Mouse (Mus musculus) megakaryocyte, adult 5-6 weeks (primary cell): ENCODE results near the gene Shisa5. TPM values are rescaled to one million over a fixed set of nuclear protein-coding genes. Genes with fewer than 3 reads are reported as not detected.

Source experiments
- ATAC-seq: 2 replicates; pipeline ENCODE4 v1.8.0; 2016; ENCODE audit warnings: mild to moderate bottlenecking, inconsistent platforms; ENCODE audit not compliant: poor library complexity, severe bottlenecking
- total RNA-seq, 2 experiments: library from RNA; stranded (forward) in 1 of 2; stranded (reverse) in 1 of 2; fragments of 153-499, 151-499 nt in 1 of 2; fragments of 221-1000, 200-1000 nt in 1 of 2; gene quantifications; 2 replicates each; pipeline versions ENCODE4 v1.2.3 to v1.2.4; 2015 to 2017

Shisa5 gene
- total RNA-seq, 2 experiments from 2014 or later = 119 to 632 TPM

- ATAC-seq = peak; percentile 77
Measured at GRCm38 (mm10) chr9:109021428-109021827, 16.9 kb upstream of the Shisa5 start.

GRCm38 (mm10) chr9:109022866-109023685 lies 15.3 kb upstream of the Shisa5 start:
- peak; percentile 84 for ATAC-seq

GRCm38 (mm10) chr9:109027521-109027920 lies 10.8 kb upstream of the Shisa5 start:
- ATAC-seq = no peak

GRCm38 (mm10) chr9:109028421-109028820 lies 9.9 kb upstream of the Shisa5 start:
- no peak for ATAC-seq

GRCm38 (mm10) chr9:109028919-109029318 lies 9.4 kb upstream of the Shisa5 start:
- no peak for ATAC-seq

GRCm38 (mm10) chr9:109030312-109030711 lies 8.1 kb upstream of the Shisa5 start:
- ATAC-seq = no peak

- no peak for ATAC-seq
Measured at GRCm38 (mm10) chr9:109031001-109031400, 7.4 kb upstream of the Shisa5 start.

GRCm38 (mm10) chr9:109031686-109032085 lies 6.7 kb upstream of the Shisa5 start:
- ATAC-seq = no peak

GRCm38 (mm10) chr9:109032435-109032834 lies 5.9 kb upstream of the Shisa5 start:
- peak; percentile 92 for ATAC-seq

- peak; percentile 53 for ATAC-seq
Measured at GRCm38 (mm10) chr9:109038901-109039364, 568 bp downstream of the Shisa5 start.

GRCm38 (mm10) chr9:109039681-109040080 lies 1.3 kb downstream of the Shisa5 start:
- no peak for ATAC-seq

- ATAC-seq = no peak
Measured at GRCm38 (mm10) chr9:109040216-109040615, 1.9 kb downstream of the Shisa5 start.

- no peak for ATAC-seq
Measured at GRCm38 (mm10) chr9:109040906-109041305, 2.5 kb downstream of the Shisa5 start.

GRCm38 (mm10) chr9:109041351-109041750 lies 3.0 kb downstream of the Shisa5 start:
- no peak for ATAC-seq

GRCm38 (mm10) chr9:109046306-109046705 lies 7.9 kb downstream of the Shisa5 start:
- ATAC-seq = peak; percentile 97

- no peak for ATAC-seq
Measured at GRCm38 (mm10) chr9:109049316-109049715, 11.0 kb downstream of the Shisa5 start.

GRCm38 (mm10) chr9:109049996-109050673 lies 11.8 kb downstream of the Shisa5 start:
- no peak for ATAC-seq

- ATAC-seq = no peak
Measured at GRCm38 (mm10) chr9:109050674-109050997, 12.3 kb downstream of the Shisa5 start.

GRCm38 (mm10) chr9:109051011-109051501 lies 12.7 kb downstream of the Shisa5 start:
- ATAC-seq = no peak

GRCm38 (mm10) chr9:109051651-109052489 lies 13.5 kb downstream of the Shisa5 start:
- peak; percentile 32 for ATAC-seq
